Mouse (Mus musculus): ENCODE results near the gene Dnm2. TPM values are rescaled to one million over a fixed set of nuclear protein-coding genes. Genes with fewer than 3 reads are reported as not detected.
"Not testable (repeated sequence)": the region's sequence is repeated elsewhere in the genome, so short reads cannot be mapped to it uniquely, and the experiment has no call there.

Gene Dnm2
- polyA plus RNA-seq, 1 experiment: 39.0 TPM

DNA sequence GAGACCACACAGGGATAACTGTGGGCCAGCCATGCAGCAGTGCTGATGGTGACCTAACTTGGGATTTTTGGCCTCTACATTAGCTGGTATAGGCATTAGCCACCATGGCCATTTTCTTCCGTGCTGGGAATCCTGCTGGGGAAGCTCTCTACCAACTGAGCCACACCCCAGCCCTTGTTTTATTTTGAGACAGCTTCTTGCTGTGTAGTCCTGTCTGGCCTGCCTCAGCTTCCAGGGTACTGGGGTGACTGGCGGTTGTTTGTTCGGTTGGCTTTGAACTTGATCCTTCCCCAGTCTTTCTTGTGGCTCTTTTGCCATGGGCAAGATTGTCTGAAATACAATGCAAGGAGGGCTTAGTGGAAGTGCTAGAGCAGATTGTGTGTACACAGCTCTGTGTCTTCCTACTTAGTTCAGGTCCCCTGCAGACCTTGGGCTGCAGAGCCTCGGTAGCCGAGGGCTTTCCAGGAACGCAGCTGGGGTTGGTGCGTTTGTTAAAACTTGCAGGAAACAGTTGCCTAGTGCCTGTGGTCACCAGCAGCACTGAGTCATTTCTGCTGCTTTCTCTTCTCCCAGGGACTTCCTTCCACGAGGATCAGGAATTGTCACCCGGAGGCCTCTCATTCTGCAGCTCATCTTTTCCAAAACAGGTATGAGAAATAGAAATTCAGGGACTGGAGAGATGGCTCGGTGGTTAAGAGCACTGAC is 32.4 kb downstream of the Dnm2 start:
- H3K4me1 ChIP-seq (ENCODE audit: control insufficient read depth, insufficient read depth, insufficient read length, low read length): peaks cover 36% of the 10 kb centered on the region
- H3K4me3 ChIP-seq (ENCODE audit: insufficient read depth, low read depth, low read length): no peak overlapping the region
- H3K27ac ChIP-seq (replicated peaks; ENCODE audit: low read depth, low read length): no peak overlapping the region

DNA sequence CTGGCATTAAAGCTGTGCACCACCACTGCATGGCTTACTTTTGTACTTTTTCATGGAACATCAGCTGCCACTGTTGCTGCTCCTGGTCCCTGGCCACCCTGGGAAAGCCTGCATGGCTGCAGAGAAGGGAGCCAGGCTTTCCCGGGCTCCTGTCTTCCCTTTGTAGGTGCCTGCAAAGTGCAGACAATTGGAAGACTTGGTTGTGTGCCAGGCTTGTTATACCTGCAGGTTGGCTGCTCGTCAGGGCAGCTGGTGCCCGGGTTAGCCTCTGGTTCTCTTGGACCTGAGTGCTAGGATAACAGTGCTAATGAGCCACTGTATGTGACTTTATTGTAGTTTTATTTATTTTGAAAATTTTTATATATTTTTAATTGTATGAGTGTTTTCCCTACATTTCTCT is 34.1 kb downstream of the Dnm2 start:
- Histone ChIP-seq H3K4me3 (ENCODE audit: insufficient read depth, low read depth, low read length) (no peak overlapping the region), H3K4me1 (ENCODE audit: control insufficient read depth, insufficient read depth, insufficient read length, low read length) (peaks cover 46% of the 10 kb centered on the region), H3K27ac (replicated peaks; ENCODE audit: low read depth, low read length) (no peak overlapping the region)

DNA sequence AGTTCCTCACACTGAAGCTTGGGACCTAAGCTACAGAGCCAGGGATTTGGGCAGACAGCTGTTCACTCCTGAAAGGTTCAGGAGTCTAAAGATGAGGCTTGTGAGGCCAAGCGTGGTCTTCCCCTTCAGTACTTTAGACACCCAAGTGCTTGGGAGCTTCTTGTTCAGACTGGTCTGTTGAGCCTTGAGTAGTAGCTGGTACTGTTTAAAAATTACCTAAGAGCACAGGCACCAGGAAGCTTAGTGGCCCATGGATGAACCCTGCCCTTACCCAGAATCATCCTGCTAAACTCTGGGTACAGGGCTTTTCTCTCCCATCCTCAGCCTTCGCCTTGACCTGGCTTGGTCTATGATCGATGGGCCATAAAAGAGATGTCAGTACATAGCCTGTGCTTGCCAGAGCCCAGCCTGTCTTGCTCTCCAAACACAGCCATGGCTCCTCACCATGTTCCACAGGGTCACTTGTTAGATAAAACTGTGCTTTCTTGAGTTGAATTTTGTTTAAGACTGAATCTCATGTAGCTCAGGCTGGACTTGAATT is 35.8 kb downstream of the Dnm2 start:
- H3K27ac ChIP-seq (replicated peaks; ENCODE audit: low read depth, low read length): no peak overlapping the region
- H3K4me1 ChIP-seq (ENCODE audit: control insufficient read depth, insufficient read depth, insufficient read length, low read length): peaks cover 37% of the 10 kb centered on the region
- no peak overlapping the region for H3K4me3 ChIP-seq (ENCODE audit: insufficient read depth, low read depth, low read length)

DNA sequence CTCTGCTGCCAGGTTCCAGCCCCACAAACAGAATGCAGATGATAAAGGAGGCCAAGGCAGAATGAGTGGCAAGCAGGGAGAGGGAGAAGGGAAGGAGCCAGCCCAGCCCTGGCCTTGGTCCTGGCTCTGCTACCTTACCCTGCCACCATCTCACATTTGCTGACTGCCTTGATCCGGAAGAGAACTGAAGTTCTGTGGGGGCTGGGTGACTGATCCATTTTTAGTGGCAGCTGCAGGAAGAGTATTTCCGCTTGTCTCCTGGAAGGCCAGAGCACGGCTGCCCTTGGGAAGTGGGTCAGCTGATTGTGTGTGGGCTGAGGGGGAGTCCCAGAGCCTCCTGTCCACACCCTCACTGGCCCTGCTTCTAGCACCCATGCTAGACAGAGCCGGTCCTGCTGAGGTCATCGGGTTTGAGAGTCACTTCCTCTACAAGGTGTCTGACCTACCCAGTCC is 38.5 kb downstream of the Dnm2 start:
- H3K27ac ChIP-seq (replicated peaks; ENCODE audit: low read depth, low read length): peak overlapping the region; percentile 67
- H3K4me1 ChIP-seq (ENCODE audit: control insufficient read depth, insufficient read depth, insufficient read length, low read length): peaks cover 26% of the 10 kb centered on the region
- H3K4me3 ChIP-seq (ENCODE audit: insufficient read depth, low read depth, low read length): no peak overlapping the region

DNA sequence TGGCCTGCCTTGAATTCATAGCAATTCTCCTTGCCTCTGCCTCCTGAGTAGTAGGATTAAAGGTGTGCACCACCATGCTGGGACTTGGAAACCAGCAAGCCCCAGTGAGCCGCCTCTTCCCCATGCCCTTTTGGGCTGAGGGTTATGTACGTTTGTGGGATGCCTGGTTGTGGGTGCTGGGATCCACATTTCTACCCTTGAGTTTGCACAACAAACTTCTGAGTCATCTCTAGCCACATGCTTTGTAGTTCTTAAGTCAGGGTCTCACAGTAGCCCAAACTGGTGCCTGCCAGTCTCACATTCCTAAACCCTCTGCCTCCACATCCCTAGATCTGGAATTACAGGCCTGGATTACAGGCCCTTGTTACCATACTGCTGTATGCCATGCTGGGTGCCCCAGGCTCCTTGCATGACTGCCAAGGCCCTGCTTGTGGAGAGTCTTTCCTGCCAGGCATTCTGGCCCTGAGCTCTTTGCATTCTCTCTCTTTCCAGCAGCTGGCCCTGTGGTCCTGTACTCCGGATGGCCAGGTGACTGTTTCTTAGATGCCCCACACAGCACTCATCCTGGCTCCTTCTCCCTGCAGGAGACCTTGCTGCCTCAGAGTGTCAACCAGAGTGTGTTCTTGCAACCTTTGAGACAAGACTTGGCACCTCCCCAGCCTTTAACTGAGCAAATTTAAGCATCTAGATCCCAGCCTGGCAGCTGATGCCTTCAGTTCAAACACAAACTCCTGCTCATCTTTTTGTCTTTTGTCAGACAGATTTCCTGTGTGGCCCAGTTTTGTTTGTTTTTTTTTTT is 39.3 kb downstream of the Dnm2 start:
- Histone ChIP-seq H3K4me1 (ENCODE audit: control insufficient read depth, insufficient read depth, insufficient read length, low read length) (peaks cover 26% of the 10 kb centered on the region), H3K27ac (replicated peaks; ENCODE audit: low read depth, low read length) (peak overlapping the region; percentile 67), H3K4me3 (ENCODE audit: insufficient read depth, low read depth, low read length) (no peak overlapping the region)

DNA sequence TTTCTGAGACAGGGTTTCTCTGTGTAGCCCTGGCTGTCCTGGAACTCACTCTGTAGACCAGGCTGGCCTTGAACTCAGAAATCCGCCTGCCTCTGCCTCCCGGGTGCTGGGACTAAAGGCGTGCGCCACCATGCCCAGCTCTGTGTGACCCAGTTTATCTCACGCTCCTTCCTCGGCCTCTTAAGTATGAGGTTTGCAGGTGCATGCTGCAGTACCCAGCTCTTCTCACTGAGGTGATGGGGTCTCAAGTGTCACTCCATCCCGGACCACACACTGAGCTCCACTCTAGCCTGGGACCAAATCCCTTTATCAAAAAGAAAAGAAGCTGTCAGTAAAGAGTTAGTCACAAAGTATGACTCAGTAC is 39.8 kb downstream of the Dnm2 start:
- H3K4me1 ChIP-seq (ENCODE audit: control insufficient read depth, insufficient read depth, insufficient read length, low read length): peaks cover 26% of the 10 kb centered on the region
- H3K27ac ChIP-seq (replicated peaks; ENCODE audit: low read depth, low read length); H3K4me3 ChIP-seq (ENCODE audit: insufficient read depth, low read depth, low read length): not testable (repeated sequence)

DNA sequence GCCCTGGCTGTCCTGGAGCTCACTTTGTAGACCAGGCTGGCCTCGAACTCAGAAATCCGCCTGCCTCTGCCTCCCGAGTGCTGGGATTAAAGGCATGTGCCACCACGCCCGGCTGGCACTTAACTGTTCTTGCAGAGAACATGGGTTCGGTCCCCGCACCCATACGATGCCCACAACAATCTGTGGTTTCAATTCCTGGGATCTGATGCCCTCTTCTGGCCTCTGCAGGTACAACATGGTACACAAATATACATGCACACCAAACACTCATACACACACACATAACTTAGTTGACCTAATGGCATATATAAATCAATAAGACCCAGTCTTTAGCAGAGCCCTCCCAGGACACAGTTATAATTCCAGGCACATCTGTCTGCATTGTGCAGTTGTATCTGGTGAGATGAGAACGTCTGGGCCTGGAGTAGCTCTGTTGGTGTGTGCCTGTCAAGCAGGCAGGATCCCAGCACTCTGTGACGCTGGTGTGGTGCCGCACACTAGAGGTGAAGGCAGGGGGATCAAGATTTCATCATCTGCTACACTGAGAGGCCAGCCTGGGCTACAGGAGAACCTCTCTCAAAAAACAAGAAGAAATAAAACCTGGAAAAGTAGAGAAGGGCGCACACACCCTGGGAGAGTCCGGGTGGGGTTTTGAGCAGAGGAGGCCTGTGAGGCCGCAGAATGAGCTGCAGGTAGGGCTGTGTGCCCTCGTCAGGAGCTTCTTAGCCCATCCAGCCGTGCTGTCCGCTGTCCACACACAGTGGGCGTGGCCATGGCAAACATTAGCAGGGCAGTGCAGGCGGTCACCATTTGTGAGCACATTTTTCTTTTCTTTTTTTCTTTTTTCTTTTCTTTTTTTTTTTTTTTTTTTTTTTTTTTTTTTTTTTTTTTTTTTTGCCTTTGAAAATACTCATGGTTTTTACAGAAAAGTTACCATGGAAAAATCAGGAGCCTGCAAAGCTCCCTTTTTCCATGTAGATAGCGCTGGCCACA is 44.6 kb downstream of the Dnm2 start:
- no peak overlapping the region for H3K27ac ChIP-seq (replicated peaks; ENCODE audit: low read depth, low read length)
- H3K4me1 ChIP-seq (ENCODE audit: control insufficient read depth, insufficient read depth, insufficient read length, low read length): no peaks in the 10 kb centered on the region
- H3K4me3 ChIP-seq (ENCODE audit: insufficient read depth, low read depth, low read length): no peak overlapping the region

DNA sequence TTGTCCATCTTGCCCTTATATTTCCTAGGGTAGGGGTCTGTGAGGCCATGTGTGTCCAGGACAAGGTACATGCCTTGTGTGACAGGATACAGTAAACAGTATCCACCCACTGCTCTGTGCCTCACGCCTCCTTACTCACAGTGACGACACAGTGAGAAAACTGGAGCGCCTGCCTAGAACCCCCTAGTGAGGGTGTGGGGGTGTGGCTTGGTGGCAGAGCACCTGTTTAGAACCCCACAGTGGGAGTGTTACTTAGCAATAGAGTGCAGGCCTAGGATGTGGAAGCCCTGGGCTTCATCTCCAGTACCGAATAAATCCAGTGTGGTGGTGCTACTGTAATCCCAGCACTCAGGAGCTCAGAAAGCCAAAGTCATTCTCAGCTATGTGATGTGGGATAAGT is 48.2 kb downstream of the Dnm2 start:
- Histone ChIP-seq H3K4me1 (ENCODE audit: control insufficient read depth, insufficient read depth, insufficient read length, low read length) (no peaks in the 10 kb centered on the region), H3K4me3 (ENCODE audit: insufficient read depth, low read depth, low read length) (no peak overlapping the region), H3K27ac (replicated peaks; ENCODE audit: low read depth, low read length) (no peak overlapping the region)

DNA sequence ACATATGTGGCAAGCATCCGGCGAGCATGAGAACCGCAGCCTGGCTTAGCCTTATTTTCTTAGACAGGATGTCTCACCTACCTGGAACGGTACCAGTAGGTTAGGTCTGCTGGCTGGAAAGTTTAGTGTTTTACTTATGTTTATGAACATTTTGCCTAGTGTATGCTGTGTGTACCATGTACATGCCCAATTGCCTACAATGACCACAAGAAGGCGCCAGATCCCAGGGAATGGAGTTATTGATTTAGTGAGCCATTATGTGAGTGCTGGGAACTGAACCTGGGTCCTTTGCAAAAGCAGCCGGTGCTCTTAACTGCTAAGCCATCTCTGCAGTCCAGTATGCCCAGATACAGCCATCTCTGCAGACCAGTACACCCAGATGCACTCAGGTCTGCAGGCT is 53.0 kb downstream of the Dnm2 start:
- Histone ChIP-seq H3K4me3 (ENCODE audit: insufficient read depth, low read depth, low read length) (no peak overlapping the region), H3K4me1 (ENCODE audit: control insufficient read depth, insufficient read depth, insufficient read length, low read length) (no peaks in the 10 kb centered on the region), H3K27ac (replicated peaks; ENCODE audit: low read depth, low read length) (no peak overlapping the region)

DNA sequence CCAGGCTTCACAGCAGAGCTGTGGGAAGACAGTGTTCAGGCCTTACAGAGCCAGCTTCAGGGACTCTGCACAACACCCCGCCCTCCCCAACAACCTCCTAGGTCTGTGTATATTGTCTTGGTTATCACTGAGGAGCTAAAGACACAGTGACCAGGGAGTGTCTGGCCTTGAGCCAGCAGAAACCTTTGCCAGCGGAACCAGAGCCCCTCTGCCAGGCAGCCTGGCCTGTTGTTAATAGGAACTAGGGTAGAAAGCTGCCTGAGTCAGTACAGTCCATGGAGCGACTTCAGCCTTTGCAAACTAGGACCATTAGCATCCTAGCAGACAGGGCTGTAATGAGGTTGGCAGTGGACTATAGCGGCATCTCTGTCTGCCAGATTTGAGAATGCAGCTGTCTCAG is 59.4 kb downstream of the Dnm2 start:
- Histone ChIP-seq H3K27ac (replicated peaks; ENCODE audit: low read depth, low read length) (no peak overlapping the region), H3K4me3 (ENCODE audit: insufficient read depth, low read depth, low read length) (no peak overlapping the region)

DNA sequence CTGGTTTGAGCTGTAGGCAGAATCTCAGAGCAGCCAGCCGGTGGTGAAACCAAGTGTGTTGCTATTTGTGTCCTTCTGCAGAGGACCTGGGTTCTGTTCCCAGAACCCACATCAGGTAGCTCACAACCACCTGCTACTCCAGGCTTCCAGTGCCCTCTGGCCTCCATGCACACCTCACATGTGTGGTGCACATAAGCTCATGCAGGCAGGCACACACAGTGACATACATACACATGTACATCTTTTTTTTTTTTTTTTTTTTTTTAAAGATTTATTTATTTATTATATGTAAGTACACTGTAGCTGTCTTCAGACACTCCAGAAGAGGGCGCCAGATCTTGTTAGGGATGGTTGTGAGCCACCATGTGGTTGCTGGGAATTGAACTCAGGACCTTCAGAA is 63.5 kb downstream of the Dnm2 start:
- H3K4me1 ChIP-seq (ENCODE audit: control insufficient read depth, insufficient read depth, insufficient read length, low read length); H3K27ac ChIP-seq (replicated peaks; ENCODE audit: low read depth, low read length); H3K4me3 ChIP-seq (ENCODE audit: insufficient read depth, low read depth, low read length): not testable (repeated sequence)

More for the DNA sequence above, 59.4 kb downstream of the Dnm2 start:
- H3K4me1 ChIP-seq (ENCODE audit: control insufficient read depth, insufficient read depth, insufficient read length, low read length): no peaks in the 10 kb centered on the region

DNA sequence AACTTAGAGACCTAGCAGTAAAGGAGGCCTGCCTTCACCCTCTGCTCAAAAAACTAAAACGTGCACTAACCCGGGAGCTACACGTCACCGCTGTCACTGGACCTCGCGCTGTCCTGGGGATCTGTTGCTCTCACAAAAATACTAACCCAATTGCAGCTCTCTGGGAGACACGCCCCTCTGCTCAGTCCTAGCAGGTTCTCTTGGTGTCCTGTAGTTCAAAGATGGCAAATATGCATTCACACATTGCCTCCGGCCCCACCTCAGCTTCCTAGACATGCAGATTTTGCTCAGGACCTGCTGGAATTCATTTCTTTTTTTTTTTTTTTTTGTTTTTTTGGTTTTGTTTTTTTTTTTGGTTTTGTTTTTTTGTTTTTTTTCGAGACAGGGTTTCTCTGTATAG is 66.0 kb downstream of the Dnm2 start:
- H3K4me1 ChIP-seq (ENCODE audit: control insufficient read depth, insufficient read depth, insufficient read length, low read length): no peaks in the 10 kb centered on the region
- no peak overlapping the region for H3K4me3 ChIP-seq (ENCODE audit: insufficient read depth, low read depth, low read length)
- no peak overlapping the region for H3K27ac ChIP-seq (replicated peaks; ENCODE audit: low read depth, low read length)

DNA sequence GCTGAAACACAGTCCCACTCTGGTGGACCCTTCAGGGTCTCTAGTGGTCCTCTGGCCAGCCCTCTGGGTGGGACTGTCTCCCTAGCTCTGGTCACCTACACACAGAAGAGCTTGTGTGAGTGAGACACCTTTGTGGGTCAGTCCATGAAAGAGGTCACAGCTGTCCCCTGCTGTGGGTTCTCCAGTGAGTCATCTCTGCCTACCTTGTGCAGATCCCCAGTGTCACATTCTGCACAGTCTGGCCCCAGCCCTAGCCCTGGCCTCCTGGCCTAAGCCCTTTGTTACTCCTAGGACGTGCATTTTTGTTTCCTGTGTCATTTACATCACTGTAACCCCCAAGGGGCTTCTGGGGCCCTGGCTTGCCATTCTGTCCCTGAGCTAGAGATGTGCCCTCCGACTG is 69.2 kb downstream of the Dnm2 start:
- peaks cover 8% of the 10 kb centered on the region for H3K4me1 ChIP-seq (ENCODE audit: control insufficient read depth, insufficient read depth, insufficient read length, low read length)
- H3K4me3 ChIP-seq (ENCODE audit: insufficient read depth, low read depth, low read length): no peak overlapping the region
- H3K27ac ChIP-seq (replicated peaks; ENCODE audit: low read depth, low read length): no peak overlapping the region

DNA sequence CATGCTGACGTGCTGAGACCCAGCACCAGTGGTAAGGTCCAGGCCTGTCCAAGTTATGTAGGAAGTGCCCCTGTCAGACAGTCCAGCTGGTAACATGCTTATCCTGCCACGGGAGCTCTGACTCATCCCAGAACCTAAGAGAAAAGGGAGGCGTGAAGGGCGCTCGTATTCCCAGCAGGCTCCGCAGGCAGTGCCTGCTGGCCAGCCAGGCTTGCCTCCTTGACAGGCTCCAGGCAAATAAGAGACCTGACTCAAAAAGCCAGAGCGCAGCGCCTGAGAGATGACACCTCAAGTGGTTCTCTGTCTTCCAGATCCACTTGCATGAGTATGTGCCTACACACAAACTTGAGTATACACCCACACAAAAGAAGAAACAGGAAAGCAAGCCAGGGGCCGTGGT is 70.0 kb downstream of the Dnm2 start:
- H3K4me1 ChIP-seq (ENCODE audit: control insufficient read depth, insufficient read depth, insufficient read length, low read length): peaks cover 8% of the 10 kb centered on the region
- no peak overlapping the region for H3K27ac ChIP-seq (replicated peaks; ENCODE audit: low read depth, low read length)
- no peak overlapping the region for H3K4me3 ChIP-seq (ENCODE audit: insufficient read depth, low read depth, low read length)

Data from brown adipose tissue, adult 24 weeks (tissue).